Mouse (Mus musculus): ENCODE measurements around the gene Rnf24. TPM values are rescaled to one million over a fixed set of nuclear protein-coding genes. Genes with fewer than 3 reads are reported as not detected.

Rnf24 gene
- 0.77 and 0.82 TPM in 2 replicates for polyA plus RNA-seq (2012)

GRCm38 (mm10) chr2:131352747-131353563 is at the start of gene Rnf24:
Rnf24 (minus strand) TSS chr2:131352892.
- TF ChIP-seq GATA1 (IDR thresholded peaks at IDR 0.05; ENCODE audit: low read length): no peak

GRCm38 (mm10) chr2:131401794-131402495 is 49.3 kb upstream of the Rnf24 start:
- no peak for TF ChIP-seq GATA1 (IDR thresholded peaks at IDR 0.05; ENCODE audit: low read length)

GRCm38 (mm10) chr2:131400846-131401245 is 48.2 kb upstream of the Rnf24 start:
- TF ChIP-seq GATA1 (IDR thresholded peaks at IDR 0.05; ENCODE audit: low read length): no peak

GRCm38 (mm10) chr2:131397323-131397848 is 44.7 kb upstream of the Rnf24 start:
- no peak for TF ChIP-seq GATA1 (IDR thresholded peaks at IDR 0.05; ENCODE audit: low read length)

GRCm38 (mm10) chr2:131386350-131386962 is 33.8 kb upstream of the Rnf24 start:
- TF ChIP-seq GATA1 (IDR thresholded peaks at IDR 0.05; ENCODE audit: low read length): no peak

- no peak for TF ChIP-seq GATA1 (IDR thresholded peaks at IDR 0.05; ENCODE audit: low read length)
These were observed 32.5 kb upstream of the Rnf24 start for GRCm38 (mm10) chr2:131385176-131385575.

GRCm38 (mm10) chr2:131379541-131379940 is 26.8 kb upstream of the Rnf24 start:
- TF ChIP-seq GATA1 (IDR thresholded peaks at IDR 0.05; ENCODE audit: low read length): no peak

- no peak for TF ChIP-seq GATA1 (IDR thresholded peaks at IDR 0.05; ENCODE audit: low read length)
These were observed 26.2 kb upstream of the Rnf24 start for GRCm38 (mm10) chr2:131378872-131379271.

GRCm38 (mm10) chr2:131377055-131377454 is 24.4 kb upstream of the Rnf24 start:
- TF ChIP-seq GATA1 (IDR thresholded peaks at IDR 0.05; ENCODE audit: low read length): no peak

GRCm38 (mm10) chr2:131373656-131374055 is 21.0 kb upstream of the Rnf24 start:
- TF ChIP-seq GATA1 (IDR thresholded peaks at IDR 0.05; ENCODE audit: low read length): no peak

GRCm38 (mm10) chr2:131372276-131372877 is 19.7 kb upstream of the Rnf24 start:
- TF ChIP-seq GATA1 (IDR thresholded peaks at IDR 0.05; ENCODE audit: low read length): no peak

GRCm38 (mm10) chr2:131371811-131372210 is 19.1 kb upstream of the Rnf24 start:
- no peak for TF ChIP-seq GATA1 (IDR thresholded peaks at IDR 0.05; ENCODE audit: low read length)

GRCm38 (mm10) chr2:131370828-131371227 is 18.1 kb upstream of the Rnf24 start:
- TF ChIP-seq GATA1 (IDR thresholded peaks at IDR 0.05; ENCODE audit: low read length): no peak

GRCm38 (mm10) chr2:131364689-131365088 is 12.0 kb upstream of the Rnf24 start:
- no peak for TF ChIP-seq GATA1 (IDR thresholded peaks at IDR 0.05; ENCODE audit: low read length)

- TF ChIP-seq GATA1 (IDR thresholded peaks at IDR 0.05; ENCODE audit: low read length): no peak
These were observed 5.8 kb upstream of the Rnf24 start for GRCm38 (mm10) chr2:131358481-131358880.

- no peak for TF ChIP-seq GATA1 (IDR thresholded peaks at IDR 0.05; ENCODE audit: low read length)
These were observed 1.4 kb upstream of the Rnf24 start for GRCm38 (mm10) chr2:131354049-131354448.

All from G1E-ER4 (cell line).